Mouse (Mus musculus): ENCODE results near the gene Sapcd1.

- TF ChIP-seq EP300 (IDR thresholded peaks at IDR 0.05; ENCODE audit: low read length) (no peak), ZNF384 (IDR thresholded peaks at IDR 0.05; ENCODE audit: low read depth, low read length) (no peak), CTCF (conservative IDR thresholded peaks at IDR 0.05 in 1 of 2, IDR thresholded peaks at IDR 0.05 in 1 of 2; ENCODE audit: low read depth in 2 of 2, low read length in 2 of 2) (no peak), ZC3H11A (IDR thresholded peaks at IDR 0.05; ENCODE audit: low read depth, low read length) (no peak), USF1 (IDR thresholded peaks at IDR 0.05; ENCODE audit: low read depth, low read length) (no peak), NRF1 (IDR thresholded peaks at IDR 0.05; ENCODE audit: low read depth, low read length) (no peak), TCF12 (IDR thresholded peaks at IDR 0.05; ENCODE audit: low read depth, low read length) (no peak), CHD1 (IDR thresholded peaks at IDR 0.05; ENCODE audit: low read depth, low read length) (no peak), NELFE (IDR thresholded peaks at IDR 0.05; ENCODE audit: low read depth, low read length) (no peak), POLR2A (IDR thresholded peaks at IDR 0.05; ENCODE audit: low read depth, low read length) (no peak), MYC (IDR thresholded peaks at IDR 0.05; ENCODE audit: low read depth, low read length) (no peak), UBTF (IDR thresholded peaks at IDR 0.05; ENCODE audit: low read depth, low read length) (no peak), TBP (conservative IDR thresholded peaks at IDR 0.05; ENCODE audit: low read depth, low read length) (no peak), MXI1 (IDR thresholded peaks at IDR 0.05; ENCODE audit: low read depth, low read length) (no peak)
These were observed 29.3 kb upstream of the Sapcd1 start for GRCm38 (mm10) chr17:35057090-35057489.
